Mouse (Mus musculus): Measurements from ENCODE around the gene Olfr982.

- TF ChIP-seq CTCF (conservative IDR thresholded peaks at IDR 0.05; ENCODE audit: low read length) (no peak), POU5F1 (IDR thresholded peaks at IDR 0.05; ENCODE audit: borderline replicate concordance, low read length) (no peak)
Measured at GRCm38 (mm10) chr9:40117287-40117659, 43.6 kb downstream of the Olfr982 start.

All from E14TG2a.4 (cell line).